Mouse (Mus musculus): ENCODE measurements around the gene Fam104a. TPM values are rescaled to one million over a fixed set of nuclear protein-coding genes. Genes with fewer than 3 reads are reported as not detected.

Gene Fam104a
- polyA plus RNA-seq, 1 experiment, result not detected

GRCm38 (mm10) chr11:113687031-113687430 lies 3.1 kb upstream of the Fam104a start:
- Histone ChIP-seq H3K4me3 (ENCODE audit: insufficient read depth, low read depth, low read length) (no peak overlapping the region), H3K27ac (ENCODE audit: insufficient read depth, low read depth, low read length) (no peak overlapping the region), H3K4me1 (ENCODE audit: control insufficient read depth, insufficient read depth, low read length) (peaks cover 10% of the 10 kb centered on the region)
- 51% methylated on average over 2 of the region's 2 CpGs for WGBS
- TF ChIP-seq POLR2A (IDR thresholded peaks at IDR 0.05; ENCODE audit: insufficient read depth, low read depth, low read length) (no peak), CTCF (IDR thresholded peaks at IDR 0.05; ENCODE audit: insufficient read depth, low read depth, low read length) (no peak)

DNA sequence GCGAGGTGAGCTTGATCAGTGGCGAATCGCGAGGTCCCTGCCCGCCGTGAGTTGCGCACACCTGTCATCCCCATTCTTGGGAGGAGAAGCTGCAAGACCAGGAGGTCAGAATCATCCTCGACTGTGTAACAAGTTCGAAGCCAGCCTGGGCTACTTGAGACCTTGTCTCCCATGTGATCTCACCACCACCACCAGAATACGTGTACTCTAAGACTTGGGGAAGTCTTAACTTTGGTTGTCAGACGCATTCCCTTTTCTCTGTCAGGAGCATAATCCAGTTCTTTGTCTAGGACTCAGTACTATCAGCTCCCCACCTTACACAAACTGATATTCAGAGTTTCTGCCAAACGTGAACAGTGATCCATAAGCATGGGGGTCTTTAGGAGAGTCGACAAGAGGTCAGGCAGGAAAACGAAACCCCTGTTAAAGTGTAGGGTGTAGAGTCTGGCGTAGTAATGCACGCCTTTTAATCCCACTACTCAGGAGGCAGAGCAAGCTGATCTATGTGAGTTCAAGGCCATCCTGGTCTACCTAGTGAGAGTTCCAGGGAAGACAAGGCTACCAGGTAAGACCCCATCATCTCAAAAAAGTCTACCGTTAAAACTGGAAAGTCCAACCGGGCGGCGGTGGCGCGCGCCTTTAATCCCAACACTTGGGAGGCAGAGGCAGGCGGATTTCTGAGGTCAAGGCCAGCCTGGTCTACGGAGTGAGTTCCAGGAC lies 912 bp upstream of the Fam104a start:
- TF ChIP-seq CTCF (IDR thresholded peaks at IDR 0.05; ENCODE audit: insufficient read depth, low read depth, low read length) (no peak), POLR2A (IDR thresholded peaks at IDR 0.05; ENCODE audit: insufficient read depth, low read depth, low read length) (no peak)
- 43% methylated on average over 25 of the region's 25 CpGs for WGBS
- 0 out of 2 replicates have a peak overlapping the region, but pooled peaks have one; percentile 14 for H3K27ac ChIP-seq (ENCODE audit: insufficient read depth, low read depth, low read length)
- H3K4me3 ChIP-seq (ENCODE audit: insufficient read depth, low read depth, low read length), result peak overlapping the region; percentile 92
- H3K4me1 ChIP-seq (ENCODE audit: control insufficient read depth, insufficient read depth, low read length), result peaks cover 5% of the 10 kb centered on the region

GRCm38 (mm10) chr11:113683627-113683956 lies 363 bp downstream of the Fam104a start:
- WGBS, result under 1% methylated on average over 38 of the region's 38 CpGs
- TF ChIP-seq POLR2A (IDR thresholded peaks at IDR 0.05; ENCODE audit: insufficient read depth, low read depth, low read length) (no peak), CTCF (IDR thresholded peaks at IDR 0.05; ENCODE audit: insufficient read depth, low read depth, low read length) (no peak)

GRCm38 (mm10) chr11:113682897-113683626 lies 893 bp downstream of the Fam104a start:
- under 1% methylated on average over 38 of the region's 38 CpGs for WGBS
- peak overlapping the region; percentile 92 for H3K4me3 ChIP-seq (ENCODE audit: insufficient read depth, low read depth, low read length)
- peaks cover 8% of the 10 kb centered on the region for H3K4me1 ChIP-seq (ENCODE audit: control insufficient read depth, insufficient read depth, low read length)
- TF ChIP-seq POLR2A (IDR thresholded peaks at IDR 0.05; ENCODE audit: insufficient read depth, low read depth, low read length) (no peak), CTCF (IDR thresholded peaks at IDR 0.05; ENCODE audit: insufficient read depth, low read depth, low read length) (no peak)
- H3K27ac ChIP-seq (ENCODE audit: insufficient read depth, low read depth, low read length), result peak overlapping the region; percentile 20

More at GRCm38 (mm10) chr11:113683627-113683956, 363 bp downstream of the Fam104a start:
- Histone ChIP-seq H3K4me1 (ENCODE audit: control insufficient read depth, insufficient read depth, low read length) (peaks cover 5% of the 10 kb centered on the region), H3K27ac (ENCODE audit: insufficient read depth, low read depth, low read length) (peak overlapping the region; percentile 10), H3K4me3 (ENCODE audit: insufficient read depth, low read depth, low read length) (peak overlapping the region; percentile 92)

GRCm38 (mm10) chr11:113681979-113682378 lies 2.0 kb downstream of the Fam104a start:
- H3K4me1 ChIP-seq (ENCODE audit: control insufficient read depth, insufficient read depth, low read length), result peaks cover 10% of the 10 kb centered on the region
- H3K4me3 ChIP-seq (ENCODE audit: insufficient read depth, low read depth, low read length), result no peak overlapping the region
- TF ChIP-seq CTCF (IDR thresholded peaks at IDR 0.05; ENCODE audit: insufficient read depth, low read depth, low read length) (no peak), POLR2A (IDR thresholded peaks at IDR 0.05; ENCODE audit: insufficient read depth, low read depth, low read length) (no peak)
- H3K27ac ChIP-seq (ENCODE audit: insufficient read depth, low read depth, low read length), result no peak overlapping the region

DNA sequence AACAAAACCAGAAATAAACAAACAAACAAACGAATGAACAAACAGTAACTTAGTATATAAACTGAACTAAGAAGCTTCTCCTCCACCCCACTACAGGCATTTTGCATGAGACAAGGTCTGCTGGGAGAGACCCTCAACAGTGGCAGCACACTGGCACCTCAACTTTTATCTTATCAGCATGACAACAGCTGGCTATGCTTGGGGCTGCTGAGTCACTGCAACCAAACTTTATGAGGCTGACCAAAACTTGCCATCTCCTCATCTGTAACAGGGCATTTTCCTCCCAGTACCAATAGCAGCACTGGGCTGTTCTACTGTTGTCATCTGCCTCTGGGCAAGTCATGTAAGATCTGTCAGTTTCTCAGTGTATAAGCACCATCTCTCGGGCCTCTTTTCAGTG lies 3.0 kb downstream of the Fam104a start:
- 88% methylated on average over 2 of the region's 2 CpGs for WGBS

GRCm38 (mm10) chr11:113678373-113678772 lies 5.6 kb downstream of the Fam104a start:
- H3K4me1 ChIP-seq (ENCODE audit: control insufficient read depth, insufficient read depth, low read length), result peaks cover 7% of the 10 kb centered on the region
- TF ChIP-seq CTCF (IDR thresholded peaks at IDR 0.05; ENCODE audit: insufficient read depth, low read depth, low read length), result no peak
- no peak for TF ChIP-seq POLR2A (IDR thresholded peaks at IDR 0.05; ENCODE audit: insufficient read depth, low read depth, low read length)
- H3K4me3 ChIP-seq (ENCODE audit: insufficient read depth, low read depth, low read length), result no peak overlapping the region
- 86% methylated on average over 8 of the region's 8 CpGs for WGBS
- H3K27ac ChIP-seq (ENCODE audit: insufficient read depth, low read depth, low read length), result no peak overlapping the region

More for the DNA sequence above, 3.0 kb downstream of the Fam104a start:
- H3K4me1 ChIP-seq (ENCODE audit: control insufficient read depth, insufficient read depth, low read length), result peaks cover 10% of the 10 kb centered on the region
- TF ChIP-seq POLR2A (IDR thresholded peaks at IDR 0.05; ENCODE audit: insufficient read depth, low read depth, low read length) (no peak), CTCF (IDR thresholded peaks at IDR 0.05; ENCODE audit: insufficient read depth, low read depth, low read length) (no peak)
- H3K4me3 ChIP-seq (ENCODE audit: insufficient read depth, low read depth, low read length), result no peak overlapping the region
- H3K27ac ChIP-seq (ENCODE audit: insufficient read depth, low read depth, low read length), result no peak overlapping the region

- Histone ChIP-seq H3K4me1 (ENCODE audit: control insufficient read depth, insufficient read depth, low read length) (peaks cover 5% of the 10 kb centered on the region; the same call in 1 of the 2 replicates), H3K27ac (ENCODE audit: insufficient read depth, low read depth, low read length) (no peak overlapping the region), H3K4me3 (ENCODE audit: insufficient read depth, low read depth, low read length) (no peak overlapping the region)
- TF ChIP-seq POLR2A (IDR thresholded peaks at IDR 0.05; ENCODE audit: insufficient read depth, low read depth, low read length), result no peak
- no peak for TF ChIP-seq CTCF (IDR thresholded peaks at IDR 0.05; ENCODE audit: insufficient read depth, low read depth, low read length)
- 96% methylated on average over 2 of the region's 2 CpGs for WGBS
Measured at GRCm38 (mm10) chr11:113677378-113677777, 6.6 kb downstream of the Fam104a start.

DNA sequence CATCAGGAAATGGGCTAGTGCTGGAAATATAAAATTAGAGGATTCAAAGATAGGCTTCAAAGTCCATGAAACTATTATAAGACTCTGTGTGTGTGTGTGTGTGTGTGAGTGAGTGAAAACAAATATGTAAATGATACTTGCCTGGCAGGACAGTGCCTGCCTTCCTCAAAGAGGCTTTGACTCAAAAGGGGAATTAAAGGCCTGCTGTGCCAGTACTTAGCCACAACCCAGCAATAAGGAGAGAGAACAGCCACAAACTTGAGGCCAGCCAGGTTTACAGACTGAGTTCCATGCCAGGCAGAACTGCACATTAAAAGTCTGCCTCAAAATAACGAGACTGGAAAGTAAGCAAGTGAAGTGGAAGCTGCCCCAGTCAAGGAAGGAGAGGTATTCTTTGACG lies 7.1 kb downstream of the Fam104a start:
- WGBS, result 27% methylated on average over 2 of the region's 2 CpGs
- no peak for TF ChIP-seq CTCF (IDR thresholded peaks at IDR 0.05; ENCODE audit: insufficient read depth, low read depth, low read length)
- TF ChIP-seq POLR2A (IDR thresholded peaks at IDR 0.05; ENCODE audit: insufficient read depth, low read depth, low read length), result no peak

More for the DNA sequence above, 7.1 kb downstream of the Fam104a start:
- H3K27ac ChIP-seq (ENCODE audit: insufficient read depth, low read depth, low read length), result no peak overlapping the region
- H3K4me1 ChIP-seq (ENCODE audit: control insufficient read depth, insufficient read depth, low read length), result peaks cover 5% of the 10 kb centered on the region; the same call in 1 of the 2 replicates
- H3K4me3 ChIP-seq (ENCODE audit: insufficient read depth, low read depth, low read length), result no peak overlapping the region

Measured in olfactory bulb, adult 2 months (tissue).